Mouse (Mus musculus): ENCODE results near the gene Rad51b. TPM values are rescaled to one million over a fixed set of nuclear protein-coding genes. Genes with fewer than 3 reads are reported as not detected.
A peak's percentile ranks its signal among the peaks of the same experiment; 100 is the strongest.

Rad51b gene
- total and polyA plus RNA-seq, 3 experiments = 6.5 to 8.6 (median 8.5) TPM

DNA sequence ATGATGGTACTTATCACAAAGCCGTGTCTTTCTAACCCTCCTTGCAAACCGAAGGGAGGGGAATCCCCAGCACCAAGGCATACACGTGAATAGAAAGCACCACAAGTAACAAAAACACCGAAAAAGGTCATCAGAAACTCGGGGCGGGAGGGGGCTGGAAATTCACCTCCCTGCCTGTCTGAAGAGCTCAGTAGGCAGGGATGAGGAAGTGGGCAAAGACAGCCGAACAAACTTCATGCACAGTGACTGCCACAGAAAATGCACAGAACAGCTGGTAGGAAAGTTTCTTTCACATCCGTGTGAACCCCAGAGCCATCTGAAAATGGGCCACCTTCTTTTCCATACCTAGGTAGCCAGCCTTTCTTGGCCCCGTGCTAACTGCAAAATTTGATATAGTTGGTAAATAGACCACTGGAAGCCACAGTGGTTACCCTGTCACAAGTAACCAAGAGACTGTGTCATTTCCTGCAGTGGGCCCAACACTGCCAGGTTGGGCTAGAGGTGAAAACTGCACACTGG, 349.6 kb downstream of the Rad51b start:
- DNase-seq (ENCODE audit: extremely low read depth) = peak; percentile 98
- H3K27me3 ChIP-seq (replicated peaks) = no peaks in the 10 kb centered on the region
- peak overlapping the region; percentile 42 for H3K9ac ChIP-seq (ENCODE audit: insufficient read depth, low read depth)
- peak overlapping the region; percentile 4 to 44 (median 36) for H3K4me3 ChIP-seq (replicated peaks in 1 of 3; ENCODE audit: low read depth in 2 of 3, low read length in 2 of 3, poor library complexity in 1 of 3)
- dilution Hi-C loops (cut with MboI; ENCODE audit: extremely low pct_ligation_motif_present, extremely low pct_unique_long_range_greater_than_20kb, low sequenced_read_pairs) = no loop called here
- H3K4me2 ChIP-seq (ENCODE audit: insufficient read depth, low read depth, poor library complexity, severe bottlenecking) = peak overlapping the region; percentile 43
- TF ChIP-seq KAT2A (IDR thresholded peaks at IDR 0.05; ENCODE audit: insufficient replicate concordance, low read length) (0 out of 2 replicates have a peak, but pooled peaks have one; percentile 75), MAX (IDR thresholded peaks at IDR 0.05; ENCODE audit: low read length) (peak; percentile 86), JUN (IDR thresholded peaks at IDR 0.05; ENCODE audit: insufficient read depth, low read depth, low read length) (peak; percentile 62), HCFC1 (IDR thresholded peaks at IDR 0.05; ENCODE audit: low read depth, low read length) (peak; percentile 48), EP300 (IDR thresholded peaks at IDR 0.05; ENCODE audit: low read length) (peak; percentile 97), MYC (IDR thresholded peaks at IDR 0.05; ENCODE audit: low read depth, low read length) (peak; percentile 93), ETS1 (conservative IDR thresholded peaks at IDR 0.05; ENCODE audit: low read depth, low read length) (peak; percentile 99), GABPA (IDR thresholded peaks at IDR 0.05; ENCODE audit: insufficient replicate concordance, low read depth, low read length) (no peak), CHD2 (IDR thresholded peaks at IDR 0.05; ENCODE audit: low read length) (peak; percentile 91), PAX5 (IDR thresholded peaks at IDR 0.05; ENCODE audit: low read length) (no peak), JUND (conservative IDR thresholded peaks at IDR 0.05; ENCODE audit: low read depth, low read length) (peak; percentile 40; the same call in 1 of the 2 replicates), SMC3 (IDR thresholded peaks at IDR 0.05; ENCODE audit: low read depth, low read length) (peak; percentile 53; the same call in 1 of the 2 replicates), IRF4 (IDR thresholded peaks at IDR 0.05; ENCODE audit: low read depth, low read length) (peak; percentile 95), ZNF384 (IDR thresholded peaks at IDR 0.05; ENCODE audit: low read depth, low read length) (peak; percentile 61), MAFK (IDR thresholded peaks at IDR 0.05; ENCODE audit: insufficient replicate concordance, low read length) (peak; percentile 83), E2F4 (IDR thresholded peaks at IDR 0.05; ENCODE audit: insufficient replicate concordance, low read depth, low read length) (0 out of 2 replicates have a peak, but pooled peaks have one; percentile 84), RAD21 (IDR thresholded peaks at IDR 0.05; ENCODE audit: low read depth, low read length) (peak; percentile 27), RCOR1 (conservative IDR thresholded peaks at IDR 0.05; ENCODE audit: low read depth, low read length) (peak; percentile 94), NELFE (IDR thresholded peaks at IDR 0.05; ENCODE audit: low read depth, low read length) (peak; percentile 51), UBTF (IDR thresholded peaks at IDR 0.05; ENCODE audit: low read depth, low read length) (peak; percentile 57), USF2 (conservative IDR thresholded peaks at IDR 0.05; ENCODE audit: low read depth, low read length) (no peak), CHD1 (IDR thresholded peaks at IDR 0.05; ENCODE audit: low read depth, low read length) (peak; percentile 75), USF1 (IDR thresholded peaks at IDR 0.05; ENCODE audit: low read depth, low read length) (no peak; the same call in 1 of the 2 replicates), ZKSCAN1 (IDR thresholded peaks at IDR 0.05; ENCODE audit: borderline replicate concordance, low read depth, low read length) (no peak), CTCF (conservative IDR thresholded peaks at IDR 0.05 in 1 of 2, IDR thresholded peaks at IDR 0.05 in 1 of 2; ENCODE audit: low read depth in 2 of 2, low read length in 2 of 2) (no peak), ELF1 (IDR thresholded peaks at IDR 0.05; ENCODE audit: low read depth, low read length) (peak; percentile 91), BHLHE40 (IDR thresholded peaks at IDR 0.05; ENCODE audit: low read depth, low read length) (peak; percentile 100), POLR2A (IDR thresholded peaks at IDR 0.05; ENCODE audit: low read depth, low read length) (peak; percentile 24; the same call in 1 of the 2 replicates), NRF1 (IDR thresholded peaks at IDR 0.05; ENCODE audit: low read depth, low read length) (peak; percentile 6; the same call in 1 of the 2 replicates), TBP (conservative IDR thresholded peaks at IDR 0.05; ENCODE audit: low read depth, low read length) (no peak), POLR2AphosphoS2 (IDR thresholded peaks at IDR 0.05; ENCODE audit: low read depth, low read length) (no peak), MXI1 (IDR thresholded peaks at IDR 0.05; ENCODE audit: low read depth, low read length) (peak; percentile 84), MAZ (IDR thresholded peaks at IDR 0.05; ENCODE audit: low read depth, low read length) (peak; percentile 99), ZMIZ1 (IDR thresholded peaks at IDR 0.05; ENCODE audit: low read depth, low read length) (peak; percentile 42; the same call in 1 of the 2 replicates), ZC3H11A (IDR thresholded peaks at IDR 0.05; ENCODE audit: low read depth, low read length) (peak; percentile 6; the same call in 1 of the 2 replicates), SIN3A (IDR thresholded peaks at IDR 0.05; ENCODE audit: low read length) (peak; percentile 95), MEF2A (IDR thresholded peaks at IDR 0.05; ENCODE audit: borderline replicate concordance, low read depth, low read length) (peak; percentile 96), TCF12 (IDR thresholded peaks at IDR 0.05; ENCODE audit: low read depth, low read length) (peak; percentile 95)
- no peaks in the 10 kb centered on the region for H3K79me2 ChIP-seq (replicated peaks; ENCODE audit: control insufficient read depth, extremely low read depth, insufficient read depth, poor library complexity, severe bottlenecking)
- in situ Hi-C loops (cut with MboI; ENCODE audit: low pct_ligation_motif_present, low pct_unique_long_range_greater_than_20kb, low sequenced_read_pairs) = no loop called here
- peaks cover 35 to 89% of the 10 kb centered on the region in 2 experiments for H3K4me1 ChIP-seq (ENCODE audit: control insufficient read depth in 1 of 2, insufficient read depth in 2 of 2)
- H3K27ac ChIP-seq (ENCODE audit: insufficient read depth, low read depth) = peak overlapping the region; percentile 99
- H3K9me3 ChIP-seq (replicated peaks; ENCODE audit: low read length) = no peaks in the 10 kb centered on the region
- no peaks in the 10 kb centered on the region for H3K36me3 ChIP-seq (replicated peaks in 1 of 2; ENCODE audit: control insufficient read depth in 1 of 2, insufficient read depth in 1 of 2, low read length in 1 of 2)
